Mouse (Mus musculus) adrenal gland, postnatal 14 days (tissue): ENCODE data around the gene Krt76. TPM values are rescaled to one million over a fixed set of nuclear protein-coding genes. Genes with fewer than 3 reads are reported as not detected.

ENCODE experiments used
- DNase-seq: peaks from one replicate; pipeline ENCODE4 v3.0.0; 2021; ENCODE audit warnings: mixed read lengths
- long read RNA-seq, 2 experiments: library from polyadenylated mRNA; stranded (forward); transcript quantifications; one replicate each; pipeline ENCODE4 v2.0.0; 2021
- total RNA-seq: library from RNA; stranded (reverse); gene quantifications from 2 replicates; pipeline ENCODE4 v1.2.3, GENCODE M21; 2021

Gene Krt76
- not detected in 2 replicates for total RNA-seq
- long read RNA-seq, experiment 1 = 0 reads
- long read RNA-seq, experiment 2 = 0 reads

GRCm38 (mm10) chr15:101892820-101893219 is at the start of gene Krt76:
Gene Krt76 (minus strand): TSS chr15:101892920.
- DNase-seq = no peak

- DNase-seq = peak; percentile 40
These were observed 49.2 kb upstream of the Krt76 start for GRCm38 (mm10) chr15:101941948-101942347.

- DNase-seq = no peak
These were observed 47.6 kb upstream of the Krt76 start, which contains the start of gene Krt79 for GRCm38 (mm10) chr15:101940274-101940829. Gene Krt79 (minus strand): TSS chr15:101940324.

GRCm38 (mm10) chr15:101938600-101939308 is 46.0 kb upstream of the Krt76 start:
- DNase-seq = peak; percentile 55

GRCm38 (mm10) chr15:101933024-101933423 is 40.3 kb upstream of the Krt76 start:
- DNase-seq = no peak

GRCm38 (mm10) chr15:101929666-101930065 is 36.9 kb upstream of the Krt76 start:
- peak; percentile 68 for DNase-seq

- DNase-seq = peak; percentile 75
These were observed 36.4 kb upstream of the Krt76 start for GRCm38 (mm10) chr15:101929087-101929486.

- peak; percentile 83 for DNase-seq
These were observed 34.8 kb upstream of the Krt76 start for GRCm38 (mm10) chr15:101927340-101928080.

GRCm38 (mm10) chr15:101925041-101925440 is 32.3 kb upstream of the Krt76 start:
- no peak for DNase-seq

- DNase-seq = no peak
These were observed 31.9 kb upstream of the Krt76 start, which contains the start of gene Krt4 for GRCm38 (mm10) chr15:101924635-101925034. Gene Krt4 (minus strand): TSS chr15:101924735.

GRCm38 (mm10) chr15:101922296-101922695 is 29.6 kb upstream of the Krt76 start:
- DNase-seq = no peak

GRCm38 (mm10) chr15:101916072-101916471 is 23.4 kb upstream of the Krt76 start:
- no peak for DNase-seq

- DNase-seq = no peak
These were observed 12.1 kb upstream of the Krt76 start for GRCm38 (mm10) chr15:101904849-101905248.

- no peak for DNase-seq
These were observed 9.7 kb upstream of the Krt76 start for GRCm38 (mm10) chr15:101902171-101903149.

GRCm38 (mm10) chr15:101895216-101895615 is 2.5 kb upstream of the Krt76 start:
- DNase-seq = peak; percentile 49

- DNase-seq = peak; percentile 49
These were observed 12.9 kb downstream of the Krt76 start for GRCm38 (mm10) chr15:101879776-101880175.

- peak; percentile 31 for DNase-seq
These were observed 14.7 kb downstream of the Krt76 start for GRCm38 (mm10) chr15:101878041-101878440.

GRCm38 (mm10) chr15:101874383-101874782 is 18.3 kb downstream of the Krt76 start:
- no peak for DNase-seq

- DNase-seq = no peak
These were observed 19.5 kb downstream of the Krt76 start for GRCm38 (mm10) chr15:101873231-101873630.

GRCm38 (mm10) chr15:101869431-101869830 is 23.3 kb downstream of the Krt76 start, which contains the start of gene Krt77:
Gene Krt77 (minus strand): TSS chr15:101869705.
- DNase-seq = no peak

- DNase-seq = no peak
These were observed 26.0 kb downstream of the Krt76 start for GRCm38 (mm10) chr15:101866754-101867153.
